8 mouse cellular contexts compared by ENCODE assay signal in genomic region chr13:99444880-99445279, GRCm38 (mm10).
DNase-seq lines count a peak whose midpoint lies in the region; ATAC-seq and TF ChIP-seq lines count a peak whose summit lies in the region.

No protein-coding gene starts in this region.

- 13% methylated on average over 6 of the region's 6 CpGs for WGBS in heart, embryonic 12.5 days
- 1% methylated on average over 6 of the region's 6 CpGs for WGBS in hindbrain, embryonic 10.5 days
- WGBS in midbrain, embryonic 13.5 days = 1% methylated on average over 6 of the region's 6 CpGs
- 37% methylated on average over 6 of the region's 6 CpGs for WGBS in cerebellum, adult 2 months

- H3K4me1 ChIP-seq in heart, embryonic 12.5 days (replicated peaks) = peaks cover 26% of the 10 kb centered on the region
- peaks cover 94% of the 10 kb centered on the region for H3K4me1 ChIP-seq in hindbrain, embryonic 10.5 days (replicated peaks)
- H3K4me1 ChIP-seq in midbrain, embryonic 13.5 days (replicated peaks) = peaks cover 96% of the 10 kb centered on the region
- peaks cover 49% of the 10 kb centered on the region for H3K4me1 ChIP-seq in cerebellum, adult 2 months (ENCODE audit: control insufficient read depth, insufficient read depth, low read length)

- DNase-seq in heart, adult 18-20 months = peak; percentile 25 to 30
- DNase-seq in R1 (ENCODE audit: low read depth, low spot score) = peak; percentile 91
- DNase-seq in hindbrain, embryonic 10.5 days (ENCODE audit: low spot score) = peak; percentile 85
- DNase-seq in cerebellum, adult 2 months = no peak
- DNase-seq in liver = no peak
- no peak for DNase-seq in urinary bladder, postnatal 25 days (ENCODE audit: low spot score)

- no peak overlapping the region for H3K27ac ChIP-seq in heart, embryonic 12.5 days (ENCODE audit: poor library complexity, severe bottlenecking)
- peak overlapping the region; percentile 93 for H3K27ac ChIP-seq in hindbrain, embryonic 10.5 days
- peak overlapping the region; percentile 88 for H3K27ac ChIP-seq in midbrain, embryonic 13.5 days
- no peak overlapping the region for H3K27ac ChIP-seq in cerebellum, adult 2 months (ENCODE audit: insufficient read depth, low read length)

- no peak for TF ChIP-seq POLR2A in cerebellum, adult 2 months (IDR thresholded peaks at IDR 0.05; ENCODE audit: borderline replicate concordance, insufficient read depth, low read length)

- no peak overlapping the region for H3K4me2 ChIP-seq in heart, embryonic 12.5 days
- peak overlapping the region; percentile 55 for H3K4me2 ChIP-seq in midbrain, embryonic 13.5 days (replicated peaks)

- H3K9ac ChIP-seq in heart, embryonic 12.5 days = no peak overlapping the region
- peak overlapping the region; percentile 33 for H3K9ac ChIP-seq in midbrain, embryonic 13.5 days (replicated peaks)

- no peak; the same call in 1 of the 2 replicates for ATAC-seq in heart, embryonic 12.5 days (ENCODE audit: insufficient number of reproducible peaks, low FRiP score)
- ATAC-seq in midbrain, embryonic 13.5 days = no peak; the same call in 1 of the 2 replicates

- TF ChIP-seq CTCF in cerebellum, adult 2 months (IDR thresholded peaks at IDR 0.05; ENCODE audit: borderline replicate concordance, insufficient read depth, low read depth, low read length) = no peak

- H3K9me3 ChIP-seq in heart, embryonic 12.5 days (replicated peaks) = no peaks in the 10 kb centered on the region
- H3K9me3 ChIP-seq in hindbrain, embryonic 10.5 days = no peaks in the 10 kb centered on the region
- no peaks in the 10 kb centered on the region for H3K9me3 ChIP-seq in midbrain, embryonic 13.5 days

- peaks cover 40% of the 10 kb centered on the region for H3K36me3 ChIP-seq in heart, embryonic 12.5 days
- peaks cover 41% of the 10 kb centered on the region for H3K36me3 ChIP-seq in hindbrain, embryonic 10.5 days
- H3K36me3 ChIP-seq in midbrain, embryonic 13.5 days = peaks cover 30% of the 10 kb centered on the region

- H3K27me3 ChIP-seq in heart, embryonic 12.5 days (replicated peaks) = no peaks in the 10 kb centered on the region
- no peaks in the 10 kb centered on the region for H3K27me3 ChIP-seq in hindbrain, embryonic 10.5 days (ENCODE audit: insufficient read depth, poor library complexity, severe bottlenecking)
- no peaks in the 10 kb centered on the region for H3K27me3 ChIP-seq in midbrain, embryonic 13.5 days
- no peaks in the 10 kb centered on the region for H3K27me3 ChIP-seq in cerebellum, adult 2 months (ENCODE audit: control insufficient read depth, insufficient read depth, low read length)

- H3K4me3 ChIP-seq in heart, embryonic 12.5 days = no peak overlapping the region
- peak overlapping the region; percentile 60 for H3K4me3 ChIP-seq in hindbrain, embryonic 10.5 days
- peak overlapping the region; percentile 37 for H3K4me3 ChIP-seq in midbrain, embryonic 13.5 days (replicated peaks)
- no peak overlapping the region for H3K4me3 ChIP-seq in cerebellum, adult 2 months (replicated peaks; ENCODE audit: insufficient read depth, low read depth, low read length)

Comparison
In these comparisons a context has a peak if more than half of its experiments do, and no peak if none do; other contexts are left out.
1. DNase-seq: peak in heart, adult 18-20 months (2 of 2), R1 (single experiment) and hindbrain, embryonic 10.5 days (single experiment); none in cerebellum, adult 2 months (0 of 2), liver (single experiment) and urinary bladder, postnatal 25 days (single experiment).
2. H3K27ac ChIP-seq: peak in hindbrain, embryonic 10.5 days (single experiment) and midbrain, embryonic 13.5 days (single experiment); none in heart, embryonic 12.5 days (single experiment) and cerebellum, adult 2 months (single experiment).
3. H3K4me3 ChIP-seq: peak in hindbrain, embryonic 10.5 days (single experiment) and midbrain, embryonic 13.5 days (single experiment); none in heart, embryonic 12.5 days (single experiment) and cerebellum, adult 2 months (single experiment).